Mouse (Mus musculus): ENCODE results near the gene Plac1. TPM values are rescaled to one million over a fixed set of nuclear protein-coding genes. Genes with fewer than 3 reads are reported as not detected.

The Plac1 gene
- polyA plus RNA-seq, 1 experiment from 2014 or later: 9.8 TPM

GRCm38 (mm10) chrX:53058459-53059280 is 181.2 kb downstream of the Plac1 start:
- H3K27ac ChIP-seq (replicated peaks; ENCODE audit: low read depth, low read length): peak overlapping the region; percentile 42; the same call in 1 of the 2 replicates
- WGBS: 13% methylated on average over 33 of the region's 33 CpGs
- ATAC-seq (ENCODE audit: insufficient number of reproducible peaks, low FRiP score, low TSS enrichment, low read depth) (no peak), DNase-seq (ENCODE audit: low spot score) (peak; percentile 54)
- no peaks in the 10 kb centered on the region for H3K36me3 ChIP-seq (ENCODE audit: control insufficient read depth, insufficient read depth, low read length)
- H3K9ac ChIP-seq (ENCODE audit: low read length): peak overlapping the region; percentile 40; the same call in 1 of the 2 replicates
- H3K4me3 ChIP-seq (ENCODE audit: low read depth, low read length): peak overlapping the region; percentile 23
- H3K27me3 ChIP-seq (ENCODE audit: control insufficient read depth, insufficient read depth, low read length): 0 out of 2 replicates have a peak, but pooled peaks cover 4% of the 10 kb centered on the region
- H3K9me3 ChIP-seq (ENCODE audit: control insufficient read depth, low read length): no peaks in the 10 kb centered on the region
- peak overlapping the region; percentile 57 for H3K4me2 ChIP-seq (ENCODE audit: low read depth, severe bottlenecking)
- no peaks in the 10 kb centered on the region for H3K4me1 ChIP-seq (ENCODE audit: control insufficient read depth, insufficient read depth, low read length)

GRCm38 (mm10) chrX:53057760-53058090 is 182.2 kb downstream of the Plac1 start:
- no peaks in the 10 kb centered on the region for H3K36me3 ChIP-seq (ENCODE audit: control insufficient read depth, insufficient read depth, low read length)
- WGBS: 27% methylated on average over 6 of the region's 6 CpGs
- H3K9ac ChIP-seq (ENCODE audit: low read length): peak overlapping the region; percentile 89
- 0 out of 2 replicates have a peak, but pooled peaks cover 4% of the 10 kb centered on the region for H3K27me3 ChIP-seq (ENCODE audit: control insufficient read depth, insufficient read depth, low read length)
- no peak for ATAC-seq (ENCODE audit: insufficient number of reproducible peaks, low FRiP score, low TSS enrichment, low read depth)
- no peaks in the 10 kb centered on the region for H3K9me3 ChIP-seq (ENCODE audit: control insufficient read depth, low read length)
- H3K4me2 ChIP-seq (ENCODE audit: low read depth, severe bottlenecking): peak overlapping the region; percentile 57
- peak overlapping the region; percentile 57 for H3K4me3 ChIP-seq (ENCODE audit: low read depth, low read length)
- no peak for DNase-seq (ENCODE audit: low spot score)
- H3K27ac ChIP-seq (replicated peaks; ENCODE audit: low read depth, low read length): peak overlapping the region; percentile 82
- H3K4me1 ChIP-seq (ENCODE audit: control insufficient read depth, insufficient read depth, low read length): no peaks in the 10 kb centered on the region

DNA sequence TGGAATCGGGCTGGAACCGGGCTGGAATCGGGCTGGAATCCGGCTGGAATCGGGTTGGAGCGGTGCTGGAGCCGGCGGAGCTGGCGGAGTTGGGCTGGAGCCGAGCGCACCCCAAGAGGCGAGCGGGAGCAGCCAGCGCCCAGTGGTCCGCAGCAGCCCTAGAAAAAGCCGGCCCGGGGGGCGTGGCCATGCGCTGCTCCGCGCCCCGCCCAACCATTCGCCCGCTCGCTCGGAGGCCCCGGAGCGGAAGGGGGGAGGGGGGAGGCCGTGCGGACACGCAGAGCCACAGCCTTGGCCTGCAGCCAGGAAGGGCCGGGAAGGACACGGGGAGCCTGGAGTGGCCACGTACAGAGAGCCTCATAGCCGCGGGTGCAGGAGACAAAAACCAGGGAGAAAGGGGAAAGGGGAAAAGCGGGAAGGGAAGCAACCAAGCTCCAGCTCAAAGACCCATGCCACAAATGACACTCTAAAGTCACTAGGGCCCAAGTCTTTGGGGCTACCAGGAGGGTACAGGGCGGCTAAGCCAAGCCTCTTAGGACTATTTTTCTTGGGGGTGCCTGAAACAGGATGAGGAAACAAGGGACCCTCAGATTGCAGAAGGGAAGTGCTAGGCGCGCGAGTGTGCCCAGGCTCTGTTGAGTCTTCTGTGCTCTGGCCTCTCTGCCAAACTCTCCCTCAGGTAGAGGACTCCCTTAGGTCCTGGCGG is 182.7 kb downstream of the Plac1 start:
- H3K27ac ChIP-seq (replicated peaks; ENCODE audit: low read depth, low read length): peak overlapping the region; percentile 82
- peak overlapping the region; percentile 57 for H3K4me2 ChIP-seq (ENCODE audit: low read depth, severe bottlenecking)
- H3K4me1 ChIP-seq (ENCODE audit: control insufficient read depth, insufficient read depth, low read length): no peaks in the 10 kb centered on the region
- ATAC-seq (ENCODE audit: insufficient number of reproducible peaks, low FRiP score, low TSS enrichment, low read depth) (peak; percentile 77), DNase-seq (ENCODE audit: low spot score) (peak; percentile 90)
- no peaks in the 10 kb centered on the region for H3K9me3 ChIP-seq (ENCODE audit: control insufficient read depth, low read length)
- peak overlapping the region; percentile 89 for H3K9ac ChIP-seq (ENCODE audit: low read length)
- 0 out of 2 replicates have a peak, but pooled peaks cover 4% of the 10 kb centered on the region for H3K27me3 ChIP-seq (ENCODE audit: control insufficient read depth, insufficient read depth, low read length)
- H3K36me3 ChIP-seq (ENCODE audit: control insufficient read depth, insufficient read depth, low read length): no peaks in the 10 kb centered on the region
- peak overlapping the region; percentile 57 for H3K4me3 ChIP-seq (ENCODE audit: low read depth, low read length)
- 19% methylated on average over 42 of the region's 42 CpGs for WGBS

DNA sequence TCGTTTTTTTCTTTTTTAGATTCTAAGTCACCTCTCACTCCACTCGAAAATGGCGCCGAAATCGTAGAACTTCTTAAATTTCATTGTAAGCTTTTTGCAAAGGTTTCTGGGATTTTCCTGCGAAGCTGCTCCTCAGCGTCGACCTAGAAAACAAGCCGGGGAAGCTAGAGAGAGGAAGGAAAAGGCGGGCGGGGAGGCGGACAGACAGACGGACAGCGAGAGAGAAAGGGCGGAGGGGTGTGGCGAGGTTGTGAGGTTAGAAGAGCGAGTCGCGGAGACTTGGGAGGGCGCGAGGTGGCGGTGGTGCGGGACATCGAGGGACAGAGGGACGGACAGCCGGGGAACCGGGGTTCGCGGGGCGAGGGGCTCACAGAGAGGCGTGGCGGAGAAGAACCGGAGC is 183.3 kb downstream of the Plac1 start:
- ATAC-seq (ENCODE audit: insufficient number of reproducible peaks, low FRiP score, low TSS enrichment, low read depth) (0 out of 2 replicates have a peak, but pooled peaks have one; percentile 6), DNase-seq (ENCODE audit: low spot score) (no peak)
- peak overlapping the region; percentile 89 for H3K9ac ChIP-seq (ENCODE audit: low read length)
- no peaks in the 10 kb centered on the region for H3K9me3 ChIP-seq (ENCODE audit: control insufficient read depth, low read length)
- peak overlapping the region; percentile 57 for H3K4me2 ChIP-seq (ENCODE audit: low read depth, severe bottlenecking)
- H3K36me3 ChIP-seq (ENCODE audit: control insufficient read depth, insufficient read depth, low read length): no peaks in the 10 kb centered on the region
- WGBS: 20% methylated on average over 33 of the region's 33 CpGs
- no peaks in the 10 kb centered on the region for H3K4me1 ChIP-seq (ENCODE audit: control insufficient read depth, insufficient read depth, low read length)
- H3K27me3 ChIP-seq (ENCODE audit: control insufficient read depth, insufficient read depth, low read length): 0 out of 2 replicates have a peak, but pooled peaks cover 4% of the 10 kb centered on the region
- peak overlapping the region; percentile 82 for H3K27ac ChIP-seq (replicated peaks; ENCODE audit: low read depth, low read length)
- peak overlapping the region; percentile 57 for H3K4me3 ChIP-seq (ENCODE audit: low read depth, low read length)

DNA sequence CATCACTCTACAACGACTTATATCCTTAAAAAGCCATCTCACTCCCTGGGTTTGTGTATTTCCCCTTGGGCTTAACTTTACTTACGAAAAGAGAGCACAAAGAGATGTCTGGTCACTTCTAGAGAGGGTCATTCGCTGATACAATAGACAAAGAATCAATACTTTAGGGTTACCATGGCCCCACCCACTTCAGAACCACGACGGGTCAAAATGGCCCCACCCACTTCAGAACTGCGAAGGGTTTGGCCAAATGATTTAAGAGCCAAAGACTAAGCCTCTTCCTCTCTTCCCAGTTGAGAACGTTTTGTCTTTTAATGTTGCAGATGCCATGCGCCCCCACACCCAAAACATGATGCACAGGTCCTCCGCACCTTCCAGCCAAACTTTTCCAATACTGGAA is 184.1 kb downstream of the Plac1 start:
- 15% methylated on average over 9 of the region's 9 CpGs for WGBS
- Histone ChIP-seq H3K36me3 (ENCODE audit: control insufficient read depth, insufficient read depth, low read length) (no peaks in the 10 kb centered on the region), H3K4me3 (ENCODE audit: low read depth, low read length) (peak overlapping the region; percentile 57), H3K27me3 (ENCODE audit: control insufficient read depth, insufficient read depth, low read length) (0 out of 2 replicates have a peak, but pooled peaks cover 4% of the 10 kb centered on the region), H3K4me1 (ENCODE audit: control insufficient read depth, insufficient read depth, low read length) (no peaks in the 10 kb centered on the region), H3K27ac (replicated peaks; ENCODE audit: low read depth, low read length) (peak overlapping the region; percentile 52; the same call in 1 of the 2 replicates), H3K4me2 (ENCODE audit: low read depth, severe bottlenecking) (peak overlapping the region; percentile 57), H3K9me3 (ENCODE audit: control insufficient read depth, low read length) (no peaks in the 10 kb centered on the region), H3K9ac (ENCODE audit: low read length) (peak overlapping the region; percentile 89)
- DNase-seq (ENCODE audit: low spot score) (no peak), ATAC-seq (ENCODE audit: insufficient number of reproducible peaks, low FRiP score, low TSS enrichment, low read depth) (no peak)

- Histone ChIP-seq H3K4me3 (ENCODE audit: low read depth, low read length) (no peak overlapping the region), H3K9me3 (ENCODE audit: control insufficient read depth, low read length) (no peaks in the 10 kb centered on the region), H3K4me1 (ENCODE audit: control insufficient read depth, insufficient read depth, low read length) (no peaks in the 10 kb centered on the region), H3K27me3 (ENCODE audit: control insufficient read depth, insufficient read depth, low read length) (0 out of 2 replicates have a peak, but pooled peaks cover 4% of the 10 kb centered on the region), H3K27ac (replicated peaks; ENCODE audit: low read depth, low read length) (peak overlapping the region; percentile 79; the same call in 1 of the 2 replicates), H3K4me2 (ENCODE audit: low read depth, severe bottlenecking) (peak overlapping the region; percentile 20), H3K9ac (ENCODE audit: low read length) (no peak overlapping the region; the same call in 1 of the 2 replicates), H3K36me3 (ENCODE audit: control insufficient read depth, insufficient read depth, low read length) (no peaks in the 10 kb centered on the region)
- ATAC-seq (ENCODE audit: insufficient number of reproducible peaks, low FRiP score, low TSS enrichment, low read depth): no peak
- 56% methylated on average over 5 of the region's 5 CpGs for WGBS
- DNase-seq (ENCODE audit: low spot score): peak; percentile 32
These were observed 186.0 kb downstream of the Plac1 start for GRCm38 (mm10) chrX:53053885-53054284.

DNA sequence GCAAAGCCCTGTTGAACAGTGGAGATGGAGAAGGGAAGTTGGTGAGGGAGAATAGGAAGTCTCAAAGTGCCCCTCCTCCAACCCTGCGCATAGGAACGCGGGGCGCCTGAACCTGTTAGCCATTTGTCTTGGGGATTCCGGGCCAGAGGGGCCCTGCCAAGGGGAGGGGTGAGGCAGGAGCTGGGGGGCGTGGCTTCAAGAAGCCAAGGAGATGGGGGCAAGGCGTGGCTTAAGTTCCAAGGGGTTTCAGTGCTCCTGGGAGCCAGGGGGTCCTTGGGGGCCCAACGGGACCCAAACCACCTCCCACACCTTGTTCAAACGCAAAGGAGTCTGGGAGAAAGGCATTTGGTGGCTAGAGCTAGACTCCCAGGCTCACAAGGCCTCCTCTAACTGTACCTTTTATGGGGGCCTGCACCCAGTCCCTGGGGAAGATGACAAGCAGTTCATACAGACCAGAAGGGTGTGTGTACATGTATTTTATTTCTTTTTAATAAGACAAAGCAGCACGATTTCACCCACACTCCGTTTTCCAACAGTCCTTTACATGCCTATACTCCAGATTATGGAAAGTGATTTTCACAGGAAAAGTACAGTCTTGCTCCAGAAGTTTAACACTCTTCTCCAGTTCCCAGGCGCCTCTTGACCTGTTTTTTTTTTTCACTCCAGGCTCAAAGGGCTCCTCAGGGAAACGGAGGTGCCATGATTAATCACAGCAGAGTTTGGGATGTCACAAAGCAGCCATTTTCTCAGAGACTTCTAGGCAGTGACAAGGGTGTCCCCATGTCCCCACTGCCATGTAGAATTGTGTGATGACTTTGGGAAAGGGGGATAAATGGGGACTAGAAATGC is 187.0 kb downstream of the Plac1 start:
- Histone ChIP-seq H3K27ac (replicated peaks; ENCODE audit: low read depth, low read length) (peak overlapping the region; percentile 79), H3K9ac (ENCODE audit: low read length) (no peak overlapping the region), H3K4me3 (ENCODE audit: low read depth, low read length) (peak overlapping the region; percentile 12; the same call in 1 of the 2 replicates), H3K36me3 (ENCODE audit: control insufficient read depth, insufficient read depth, low read length) (no peaks in the 10 kb centered on the region), H3K4me2 (ENCODE audit: low read depth, severe bottlenecking) (peak overlapping the region; percentile 34), H3K9me3 (ENCODE audit: control insufficient read depth, low read length) (no peaks in the 10 kb centered on the region), H3K27me3 (ENCODE audit: control insufficient read depth, insufficient read depth, low read length) (0 out of 2 replicates have a peak, but pooled peaks cover 4% of the 10 kb centered on the region), H3K4me1 (ENCODE audit: control insufficient read depth, insufficient read depth, low read length) (no peaks in the 10 kb centered on the region)
- peak; percentile 87 for DNase-seq (ENCODE audit: low spot score)
- WGBS: 15% methylated on average over 13 of the region's 13 CpGs
- peak; percentile 69 for ATAC-seq (ENCODE audit: insufficient number of reproducible peaks, low FRiP score, low TSS enrichment, low read depth)

Measured in limb, embryonic 11.5 days (tissue).